Mouse (Mus musculus): ENCODE results near the gene Zfyve1.
"Not testable (repeated sequence)": the region's sequence is repeated elsewhere in the genome, so short reads cannot be mapped to it uniquely, and the experiment has no call there.

Zfyve1 gene

DNA sequence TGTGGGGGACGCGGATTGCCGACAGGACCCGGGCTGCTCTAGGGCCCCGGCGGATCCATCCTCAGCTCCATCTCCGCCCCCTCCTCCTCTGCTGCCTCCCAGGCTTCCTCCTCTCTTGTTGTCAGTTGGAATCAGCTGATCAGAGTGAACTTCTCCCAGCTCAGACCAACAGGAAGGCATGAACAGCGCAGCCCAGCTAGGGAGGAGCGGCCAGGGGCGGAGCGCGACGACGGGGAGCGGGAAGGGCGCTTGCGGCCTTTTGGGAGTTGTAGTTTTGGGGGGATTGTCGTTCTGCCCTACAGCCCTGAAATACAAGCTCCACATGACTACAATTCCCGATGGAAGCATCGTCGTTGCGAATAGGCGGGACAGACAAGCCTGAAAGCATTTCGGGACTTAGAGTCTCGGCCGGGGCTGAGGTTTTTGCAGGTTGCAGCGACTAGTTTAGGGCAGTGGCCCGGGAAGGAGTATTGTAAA, at the start of gene Zfyve1:
TSS of gene Zfyve1 (minus strand) at position 198 of the 477 bp plus-strand sequence.
- DNase-seq (ENCODE audit: low spot score): peak; percentile 97

DNA sequence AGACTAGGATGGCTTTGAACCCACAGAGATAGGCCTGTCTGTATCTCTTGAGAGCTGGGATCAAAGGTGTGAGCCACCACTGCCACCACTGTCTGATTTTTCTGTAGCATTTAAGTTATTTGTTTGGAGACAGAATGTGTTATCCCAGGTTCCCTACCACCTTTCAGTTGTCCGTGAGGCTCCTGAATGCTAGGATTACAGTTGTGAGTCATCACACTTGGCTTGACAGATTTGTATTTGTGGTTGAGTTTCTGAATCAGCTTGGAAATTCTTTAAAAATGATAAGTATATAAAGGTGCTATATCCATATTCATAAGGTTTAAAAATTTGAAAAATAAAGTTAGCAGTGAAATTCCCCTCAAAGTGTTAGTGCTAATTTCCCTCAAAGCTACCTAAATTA, 46.1 kb upstream of the Zfyve1 start:
- no peak for DNase-seq (ENCODE audit: low spot score)

DNA sequence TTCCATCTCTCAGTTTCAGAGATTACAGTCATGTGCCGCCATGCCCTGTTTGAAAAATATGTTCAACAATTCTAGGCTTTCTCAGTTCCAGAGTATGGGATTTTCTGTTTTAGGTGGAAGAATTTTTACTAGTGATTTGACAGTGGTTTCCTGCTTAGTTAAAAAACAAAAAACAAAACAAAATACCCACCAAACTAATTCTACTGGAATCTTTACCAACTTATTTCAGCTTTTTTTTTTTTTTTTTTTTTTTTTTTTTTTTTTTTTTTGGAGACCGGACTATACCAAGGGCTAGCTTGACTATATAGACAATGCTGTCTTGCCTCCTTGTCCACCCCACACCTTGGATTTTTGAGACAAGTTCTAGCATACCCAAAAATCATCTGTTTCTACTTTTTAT, 44.2 kb upstream of the Zfyve1 start:
- DNase-seq (ENCODE audit: low spot score): no peak

DNA sequence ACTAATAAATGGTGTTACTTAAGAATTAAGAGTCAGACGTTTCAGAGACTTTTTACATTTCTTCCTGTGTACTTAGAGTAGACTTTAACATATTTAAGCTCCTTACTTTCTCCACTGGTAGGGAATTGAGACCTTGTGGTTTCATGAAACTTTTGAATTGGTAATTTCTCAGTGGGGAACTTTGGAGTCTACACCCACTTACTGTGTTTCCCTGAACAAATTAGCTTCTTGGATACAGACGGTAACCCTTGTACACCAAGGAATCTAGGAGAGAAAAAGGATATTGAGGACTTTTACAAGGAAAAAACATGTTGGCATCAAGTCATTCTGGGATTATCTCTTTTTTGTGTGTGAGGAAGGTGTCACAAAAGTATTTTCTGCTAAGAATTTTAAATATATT, 36.8 kb upstream of the Zfyve1 start:
- peak; percentile 41 for DNase-seq (ENCODE audit: low spot score)

DNA sequence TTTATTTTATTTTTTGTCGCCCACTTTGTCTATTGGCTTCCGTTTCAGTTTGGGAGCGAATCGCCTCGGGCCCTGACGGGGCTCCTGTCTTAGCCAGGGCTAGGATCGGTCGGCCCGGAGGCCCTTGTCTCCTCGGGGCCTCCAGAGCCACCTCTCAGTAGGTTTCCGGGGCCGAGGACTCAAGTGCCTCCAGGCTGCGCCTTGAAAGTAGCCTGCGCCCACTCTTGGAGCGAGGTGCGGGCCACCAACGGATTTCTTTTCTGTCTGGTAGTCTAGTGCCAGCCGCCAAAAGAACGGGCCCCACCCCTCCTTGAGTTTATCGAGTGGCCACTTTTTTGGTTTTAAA, 35.6 kb upstream of the Zfyve1 start:
- peak; percentile 58 for DNase-seq (ENCODE audit: low spot score)

DNA sequence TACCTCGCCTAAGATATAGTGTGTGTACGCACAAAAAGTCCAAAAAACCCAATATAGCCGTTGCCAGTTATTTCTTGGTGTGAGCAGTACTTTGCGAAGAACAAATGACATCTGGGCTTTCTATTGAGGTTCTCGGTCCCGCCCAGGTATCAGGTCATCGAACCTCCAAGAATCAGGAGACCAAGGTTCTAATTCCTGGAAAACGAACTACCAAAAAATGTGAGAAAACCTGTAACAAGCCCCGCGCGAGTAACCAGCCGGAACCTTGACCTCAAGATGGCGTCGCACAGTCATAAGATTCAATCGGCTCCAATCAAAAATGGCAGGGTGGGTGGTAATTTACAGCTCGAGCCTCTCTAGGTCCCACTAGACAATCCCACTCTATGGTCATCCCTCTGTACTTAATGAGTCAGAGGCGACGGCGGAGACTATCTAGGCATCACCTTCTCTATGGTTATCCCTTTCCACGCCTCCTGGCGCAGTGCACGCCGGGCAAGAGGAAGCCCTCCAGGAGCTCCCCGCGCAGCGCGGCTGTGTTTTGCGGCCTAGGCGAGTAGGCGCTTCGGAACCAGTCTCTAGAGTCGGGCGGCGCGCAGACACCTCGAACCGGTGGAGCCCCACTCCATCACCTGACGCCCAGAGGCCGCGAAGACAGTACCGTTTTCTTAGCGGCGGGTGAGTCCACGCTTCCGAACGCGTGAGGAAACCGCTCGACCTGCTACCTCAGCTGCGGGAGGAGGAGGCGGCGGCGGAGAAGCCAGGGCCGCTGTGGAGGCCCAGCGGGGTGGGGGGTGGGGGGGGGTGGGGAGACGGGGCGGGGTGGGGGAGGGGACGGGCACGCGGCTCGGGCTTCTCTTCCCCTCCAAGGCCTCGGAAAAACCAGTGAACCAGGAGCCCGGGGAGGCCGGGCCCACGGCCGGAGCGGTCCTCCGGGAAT, 35.0 kb upstream of the Zfyve1 start:
- DNase-seq (ENCODE audit: low spot score): peak; percentile 97

DNA sequence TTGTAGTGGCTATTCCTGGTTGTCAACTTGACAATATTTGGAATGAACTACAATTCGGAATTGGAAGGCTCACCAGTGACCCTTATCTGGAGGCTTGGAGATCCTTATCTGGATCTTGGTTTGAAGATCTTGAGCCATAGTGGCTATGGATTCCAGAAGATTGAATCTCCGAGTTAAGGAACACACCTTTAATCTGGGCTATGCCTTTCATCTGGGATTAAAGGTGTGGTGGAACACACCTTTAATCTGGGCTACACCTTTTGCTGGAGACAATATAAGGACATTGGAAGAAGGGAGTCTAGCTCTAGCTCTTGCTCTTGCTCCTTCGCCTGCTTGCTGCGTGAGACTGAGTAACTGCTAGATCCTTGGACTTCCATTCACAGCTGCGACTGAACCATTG, 33.9 kb upstream of the Zfyve1 start, which contains the start of gene Rbm25:
TSS of gene Rbm25 (plus strand) at position 301 of the 400 bp plus-strand sequence.
- not testable (repeated sequence) for DNase-seq (ENCODE audit: low spot score)

DNA sequence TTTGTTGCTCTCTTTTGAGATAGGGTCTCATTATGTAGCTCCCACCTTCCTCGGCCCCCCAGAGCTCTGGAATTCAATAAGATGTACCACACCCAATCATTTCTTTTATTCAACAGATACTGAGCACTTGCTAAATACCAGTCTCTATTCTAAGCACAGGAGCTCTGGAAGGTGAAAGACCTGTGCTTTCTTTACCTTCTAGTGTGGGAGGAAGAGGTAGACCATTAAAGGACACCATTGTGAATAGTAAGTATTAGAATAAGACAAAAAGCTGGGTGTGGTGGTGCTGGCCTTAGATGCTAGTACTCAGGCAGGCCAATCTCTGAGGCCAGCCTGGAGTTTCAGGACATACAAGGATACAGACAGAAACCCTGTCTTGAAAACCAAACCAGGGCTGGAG, 27.3 kb upstream of the Zfyve1 start:
- no peak for DNase-seq (ENCODE audit: low spot score)

DNA sequence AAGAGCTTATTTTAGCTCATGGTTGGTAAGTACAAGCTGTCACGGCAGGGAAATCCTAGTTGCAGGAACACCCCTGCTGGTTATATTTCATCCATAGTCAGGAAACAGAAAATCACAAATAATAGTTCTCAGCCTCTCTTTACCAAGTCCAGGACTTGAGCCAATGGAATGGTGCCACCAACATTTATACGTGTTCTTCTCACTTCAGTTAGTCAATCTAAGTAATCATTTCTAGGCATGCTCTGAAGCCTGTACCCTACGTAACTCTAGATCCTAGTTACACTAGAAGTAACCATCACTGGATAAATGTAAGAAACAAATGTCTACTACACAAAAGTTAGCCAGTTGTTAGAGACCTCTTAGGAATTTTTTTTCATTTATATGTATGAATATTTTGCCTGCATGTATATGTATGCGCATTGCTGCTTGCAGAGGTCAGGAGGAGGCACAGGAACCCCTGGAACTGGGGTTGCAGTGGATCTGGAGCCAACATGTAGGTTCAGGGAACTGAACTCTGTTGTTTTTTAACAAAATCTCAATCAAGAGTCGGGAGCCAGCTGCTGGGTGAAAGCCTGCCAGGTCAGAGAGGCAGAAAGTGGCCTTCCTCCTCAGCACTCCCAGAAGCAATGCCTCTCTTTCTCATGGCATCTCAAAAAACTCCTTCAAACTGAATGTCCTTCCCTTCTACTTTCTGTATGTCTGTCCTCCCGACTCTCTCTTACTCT, 25.2 kb upstream of the Zfyve1 start:
- peak; percentile 30 for DNase-seq (ENCODE audit: low spot score)

DNA sequence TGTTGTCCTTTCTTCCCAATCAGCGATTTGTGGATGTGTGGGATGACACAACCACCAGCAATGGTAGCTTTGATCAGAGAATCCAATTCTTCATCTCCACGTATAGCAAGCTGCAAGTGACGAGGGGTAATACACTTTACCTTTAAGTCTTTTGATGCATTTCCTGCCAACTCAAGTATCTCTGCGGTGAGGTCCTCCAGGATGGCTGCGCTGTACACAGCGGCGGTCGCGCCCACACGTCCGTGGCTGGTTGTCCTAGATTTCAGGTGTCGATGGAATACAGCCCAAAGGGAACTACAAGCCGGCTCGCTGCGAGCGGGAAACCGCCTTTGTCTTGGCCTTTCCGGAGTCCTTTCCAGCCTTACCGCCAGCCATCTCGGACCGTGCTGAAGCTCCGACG, 23.7 kb upstream of the Zfyve1 start:
- not testable (repeated sequence) for DNase-seq (ENCODE audit: low spot score)

DNA sequence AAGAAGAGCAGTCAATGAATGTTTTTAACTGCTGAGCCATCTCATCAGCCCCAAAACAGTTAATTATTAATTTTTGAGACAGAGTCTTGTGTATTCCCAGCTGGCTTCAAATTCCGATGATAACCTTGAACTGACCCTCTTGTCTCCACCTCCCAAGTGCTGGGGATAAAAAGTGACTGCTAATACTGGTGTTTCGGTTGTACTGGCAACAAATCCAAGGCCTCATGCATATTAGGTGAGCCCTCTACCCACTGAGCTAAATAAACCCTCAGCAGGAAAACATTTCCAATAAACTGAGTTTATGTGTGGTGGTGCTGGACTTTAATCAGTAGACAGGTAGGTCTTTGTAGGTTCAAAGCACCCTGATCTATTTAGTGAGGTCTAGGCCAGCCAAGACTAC, 22.0 kb upstream of the Zfyve1 start:
- DNase-seq (ENCODE audit: low spot score): no peak

DNA sequence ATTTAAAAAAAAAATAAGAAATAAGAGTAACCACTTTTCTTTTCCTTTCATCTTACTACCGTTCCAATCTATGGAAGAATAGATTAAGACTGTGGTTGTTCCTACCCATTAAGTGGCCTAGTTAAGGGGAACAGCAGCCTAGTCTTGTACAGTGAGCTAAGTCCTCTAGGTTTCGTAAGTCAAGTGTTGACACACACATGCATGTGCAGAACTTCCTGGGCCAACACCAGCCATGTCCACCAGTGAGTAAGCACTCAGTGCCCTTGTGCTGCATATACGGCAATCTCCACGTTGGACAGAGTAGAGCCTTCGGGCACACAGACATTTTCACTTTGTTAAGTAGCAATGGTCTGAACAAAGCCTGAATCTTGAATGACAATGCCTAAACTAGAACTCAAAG, 20.2 kb upstream of the Zfyve1 start:
- no peak for DNase-seq (ENCODE audit: low spot score)

DNA sequence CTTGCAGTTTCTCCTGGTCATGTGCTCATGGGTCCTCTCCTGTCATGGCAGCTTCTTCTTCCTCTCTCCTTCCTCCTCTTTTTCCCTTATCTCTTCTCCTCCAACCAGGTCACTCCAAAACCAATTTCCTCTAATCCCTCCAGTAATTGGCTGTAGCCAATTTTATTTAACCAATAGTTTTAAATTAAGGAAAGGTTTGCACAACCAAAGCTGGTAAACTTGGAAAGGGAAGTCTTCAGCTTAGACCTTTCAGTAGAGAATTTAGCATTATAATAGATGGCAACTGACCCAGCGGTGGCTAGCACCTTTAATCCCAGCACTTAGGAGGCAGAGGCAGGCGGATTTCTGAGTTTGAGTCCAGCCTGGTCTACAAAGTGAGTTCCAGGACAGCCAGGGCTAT, 9.4 kb upstream of the Zfyve1 start:
- DNase-seq (ENCODE audit: low spot score): not testable (repeated sequence)

DNA sequence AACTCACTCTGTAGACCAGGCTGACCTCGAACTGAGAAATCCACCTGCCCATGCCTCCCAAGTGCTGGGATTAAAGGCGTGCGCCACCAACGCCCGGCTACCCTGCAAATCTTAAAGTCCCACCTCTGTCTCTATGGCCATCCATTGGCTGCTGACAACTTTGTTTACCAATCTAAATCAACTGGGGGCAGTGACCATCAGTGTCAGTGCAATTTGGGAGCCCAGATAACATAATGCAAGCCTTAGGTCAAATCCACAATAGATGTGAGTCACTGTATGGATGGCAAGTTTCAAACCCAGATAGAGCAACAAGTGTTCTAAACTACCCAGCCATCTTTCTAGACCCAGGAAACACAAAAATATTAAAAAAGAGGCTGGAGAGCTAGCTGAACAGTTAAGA, 5.3 kb upstream of the Zfyve1 start:
- no peak for DNase-seq (ENCODE audit: low spot score)

DNA sequence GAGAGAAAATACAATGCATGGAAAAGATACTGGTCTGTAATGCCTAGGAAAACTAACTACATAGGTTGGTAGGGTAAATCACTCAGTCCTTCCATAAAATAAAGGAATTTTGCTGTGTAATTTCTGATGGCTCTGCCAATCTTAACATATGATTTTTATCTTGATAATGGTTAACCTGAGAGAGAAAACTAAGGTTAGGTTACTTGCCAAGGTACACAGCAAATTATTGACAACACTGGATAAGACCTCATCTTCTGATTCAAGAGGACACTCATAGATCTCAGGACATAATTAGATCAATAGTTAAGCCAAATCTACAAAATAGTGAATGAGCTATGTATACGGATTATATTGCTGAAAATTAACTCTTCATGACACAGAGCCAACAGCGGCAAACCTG, 859 bp upstream of the Zfyve1 start:
- no peak for DNase-seq (ENCODE audit: low spot score)

DNA sequence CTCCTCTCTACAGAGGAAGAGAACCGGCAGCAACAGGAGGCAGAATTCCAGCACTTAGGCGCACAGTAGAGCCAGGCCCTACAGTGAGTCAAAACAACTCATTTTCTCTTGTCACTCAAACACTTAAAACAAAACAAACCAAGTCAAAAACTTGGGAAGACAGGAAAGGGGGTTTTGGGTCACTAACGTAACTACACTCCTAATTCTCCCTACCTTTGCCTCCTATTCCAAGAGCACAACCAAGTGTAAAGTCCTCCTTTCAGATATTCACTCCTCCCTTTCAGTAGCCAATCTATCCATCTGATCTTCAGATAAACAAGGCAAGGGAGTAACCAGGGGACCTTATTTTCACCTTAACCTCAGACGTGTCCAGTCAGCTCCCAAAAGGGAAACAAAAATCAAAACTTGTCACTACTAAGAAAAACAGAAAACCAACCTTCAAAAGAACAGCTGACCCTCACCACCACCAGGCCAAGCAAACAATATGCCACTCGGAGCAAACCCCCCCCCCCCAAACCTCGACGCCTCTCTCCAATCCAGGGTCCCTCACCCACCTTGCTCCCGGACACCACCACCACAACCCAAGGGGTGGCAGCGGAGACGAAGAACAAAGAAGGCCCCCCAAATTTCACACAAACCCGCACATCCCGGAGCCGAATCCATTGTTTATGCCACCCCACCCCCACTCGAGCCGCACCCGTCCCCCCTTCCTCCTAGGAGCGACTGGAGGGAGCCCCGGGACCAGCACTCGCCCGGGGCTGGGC, 649 bp downstream of the Zfyve1 start:
- DNase-seq (ENCODE audit: low spot score): peak; percentile 81

DNA sequence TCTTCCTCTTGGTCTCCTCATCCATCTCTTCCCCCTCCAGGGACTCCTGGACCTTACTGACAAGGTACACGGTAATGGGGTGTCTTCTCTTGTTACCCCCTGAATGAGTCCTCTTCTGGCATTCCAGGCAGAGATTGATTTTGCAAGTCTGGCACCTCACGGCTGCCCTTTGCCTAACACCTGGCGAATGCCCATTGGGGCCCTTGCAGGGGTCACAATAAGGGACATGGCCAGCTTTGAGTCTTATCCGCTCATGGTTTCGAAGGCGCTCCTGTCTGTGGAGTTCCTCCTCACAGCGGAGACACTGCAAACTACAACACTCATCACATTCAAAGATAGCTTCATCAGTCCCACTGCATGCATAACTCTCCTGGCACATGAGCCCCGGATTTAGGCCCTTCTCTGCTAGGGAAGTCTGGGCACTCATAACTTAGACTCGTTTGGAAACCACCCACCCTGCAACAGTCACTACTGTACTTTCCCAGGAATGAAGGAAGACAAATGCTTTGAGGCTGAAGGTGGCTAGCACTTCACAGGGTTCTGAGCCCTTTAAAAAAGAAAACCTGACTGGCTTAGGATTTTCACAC, 2.5 kb downstream of the Zfyve1 start:
- DNase-seq (ENCODE audit: low spot score): no peak

DNA sequence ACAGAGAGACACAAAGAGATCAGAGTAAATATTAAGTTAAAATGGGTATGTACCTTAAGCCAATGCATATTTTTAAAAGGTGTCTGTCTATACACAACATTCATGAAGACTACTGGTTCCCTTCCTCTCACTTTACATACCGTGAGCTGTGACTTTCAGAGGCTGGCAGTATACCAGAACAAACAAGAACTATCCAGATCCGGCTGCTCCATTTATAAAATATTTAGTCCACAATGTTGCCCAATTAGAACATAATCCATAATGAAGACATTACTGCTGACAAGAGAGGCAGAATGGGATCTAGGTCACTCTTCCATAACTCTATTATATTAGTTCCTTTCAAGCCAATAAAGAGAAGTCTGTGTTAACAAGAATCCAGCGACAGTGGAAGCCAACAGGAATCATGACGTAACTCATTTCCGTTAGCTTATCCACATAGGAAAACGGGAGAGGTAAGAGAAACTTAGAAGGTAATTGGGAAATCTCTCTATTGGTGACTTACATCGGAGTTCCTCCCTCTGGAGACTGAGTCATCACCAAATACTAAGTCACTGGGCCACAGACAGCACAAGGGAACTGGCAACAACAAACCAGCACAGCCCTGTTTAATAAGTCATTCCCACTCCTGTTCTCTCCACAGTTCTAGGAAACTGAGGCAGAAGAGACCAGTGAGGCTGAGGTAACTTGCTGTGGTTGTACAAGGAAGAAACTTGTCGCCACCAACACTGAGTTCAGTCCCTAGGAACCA, 5.1 kb downstream of the Zfyve1 start:
- peak; percentile 62 for DNase-seq (ENCODE audit: low spot score)

DNA sequence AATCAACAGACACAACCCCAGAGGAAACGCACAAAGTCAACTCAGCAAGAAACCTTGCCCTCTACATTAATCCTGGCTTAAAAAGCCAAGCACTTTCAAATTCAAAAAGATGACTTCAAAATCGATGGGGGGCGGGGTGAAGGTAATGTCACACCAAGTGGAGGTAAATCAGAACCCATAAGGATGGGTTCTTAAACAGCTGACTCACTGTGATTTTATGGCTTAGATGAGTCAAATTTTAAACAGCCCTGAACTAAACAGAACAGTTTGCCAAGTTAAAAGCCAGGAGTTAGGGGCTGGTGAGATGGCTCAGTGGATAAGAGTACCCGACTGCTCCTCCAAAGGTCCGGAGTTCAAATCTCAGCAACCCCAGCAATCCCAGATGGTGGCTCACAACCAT, 10.4 kb downstream of the Zfyve1 start:
- no peak for DNase-seq (ENCODE audit: low spot score)

DNA sequence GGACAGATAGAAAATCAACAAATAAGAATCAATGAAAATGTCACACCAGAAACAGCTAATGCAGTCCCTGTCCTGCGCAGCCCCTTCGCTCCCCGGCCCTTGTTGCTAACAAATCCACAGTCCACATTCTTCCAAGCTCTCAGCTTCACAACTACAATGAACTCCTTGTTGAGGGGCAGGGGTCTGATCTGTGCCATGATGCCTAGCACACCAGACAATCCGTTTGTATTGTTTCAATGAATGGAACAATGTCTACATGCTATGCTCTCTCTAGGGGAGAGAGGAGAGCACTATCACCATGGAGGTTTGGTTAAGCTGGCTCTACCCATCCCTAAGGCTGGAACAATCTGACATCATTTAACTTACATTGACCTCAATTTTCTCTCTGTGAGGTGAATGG, 14.3 kb downstream of the Zfyve1 start:
- no peak for DNase-seq (ENCODE audit: low spot score)

DNA sequence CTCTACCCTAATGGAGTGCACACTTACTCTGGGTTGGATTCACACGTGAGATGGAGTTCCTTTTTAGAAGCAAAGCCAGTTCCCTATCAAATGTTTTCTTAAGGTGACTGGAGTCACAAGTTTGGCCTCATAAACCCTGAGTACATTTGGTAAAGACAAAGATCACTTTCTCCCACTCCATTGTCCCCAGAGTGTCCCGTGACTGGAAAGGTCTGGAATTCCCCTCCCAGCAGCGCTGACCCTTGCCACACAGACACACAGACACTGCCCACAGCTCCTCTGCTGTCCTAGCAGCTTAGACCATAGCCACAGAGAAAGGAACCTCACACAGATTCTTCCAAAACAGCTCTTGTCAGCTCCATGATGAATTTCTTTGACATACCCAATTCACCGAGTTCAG, 14.9 kb downstream of the Zfyve1 start:
- DNase-seq (ENCODE audit: low spot score): peak; percentile 78

Measured in adipocyte (in vitro differentiated cells).